Mouse (Mus musculus): ENCODE results near the gene Hao1. TPM values are rescaled to one million over a fixed set of nuclear protein-coding genes. Genes with fewer than 3 reads are reported as not detected.

Hao1 gene
- polyA plus RNA-seq, 1 experiment = 0.04 TPM

GRCm38 (mm10) chr2:134462321-134462720, 91.8 kb downstream of the Hao1 start:
- no peak for DNase-seq (ENCODE audit: low read depth)
- TF ChIP-seq CTCF (IDR thresholded peaks at IDR 0.05; ENCODE audit: borderline replicate concordance, extremely low read depth, insufficient read depth, insufficient read length) (no peak), POLR2A (IDR thresholded peaks at IDR 0.05; ENCODE audit: borderline replicate concordance, extremely low read depth, insufficient read depth, insufficient read length, poor library complexity, severe bottlenecking) (no peak)

- DNase-seq (ENCODE audit: low read depth) = no peak
- TF ChIP-seq POLR2A (IDR thresholded peaks at IDR 0.05; ENCODE audit: borderline replicate concordance, extremely low read depth, insufficient read depth, insufficient read length, poor library complexity, severe bottlenecking) (no peak), CTCF (IDR thresholded peaks at IDR 0.05; ENCODE audit: borderline replicate concordance, extremely low read depth, insufficient read depth, insufficient read length) (no peak)
Measured at GRCm38 (mm10) chr2:134460831-134461230, 93.3 kb downstream of the Hao1 start.

- DNase-seq (ENCODE audit: low read depth) = peak; percentile 80
- TF ChIP-seq POLR2A (IDR thresholded peaks at IDR 0.05; ENCODE audit: borderline replicate concordance, extremely low read depth, insufficient read depth, insufficient read length, poor library complexity, severe bottlenecking) (no peak), CTCF (IDR thresholded peaks at IDR 0.05; ENCODE audit: borderline replicate concordance, extremely low read depth, insufficient read depth, insufficient read length) (no peak)
Measured at GRCm38 (mm10) chr2:134456065-134456505, 98.1 kb downstream of the Hao1 start.

- peak; percentile 37 for DNase-seq (ENCODE audit: low read depth)
- TF ChIP-seq CTCF (IDR thresholded peaks at IDR 0.05; ENCODE audit: borderline replicate concordance, extremely low read depth, insufficient read depth, insufficient read length) = no peak
Measured at GRCm38 (mm10) chr2:134452748-134453147, 101.4 kb downstream of the Hao1 start.

GRCm38 (mm10) chr2:134450976-134451375, 103.2 kb downstream of the Hao1 start:
- no peak for DNase-seq (ENCODE audit: low read depth)

More at GRCm38 (mm10) chr2:134450976-134451375, 103.2 kb downstream of the Hao1 start:
- no peak for TF ChIP-seq POLR2A (IDR thresholded peaks at IDR 0.05; ENCODE audit: borderline replicate concordance, extremely low read depth, insufficient read depth, insufficient read length, poor library complexity, severe bottlenecking)
- TF ChIP-seq CTCF (IDR thresholded peaks at IDR 0.05; ENCODE audit: borderline replicate concordance, extremely low read depth, insufficient read depth, insufficient read length) = no peak

Other genes starting within 250 kb of the Hao1 start
- 37.6 and 66.9 TPM in 2 replicates for gene Tmx4, start 89.8 kb upstream of the Hao1 start, polyA plus RNA-seq (2012; rRNA removed)
- gene Plcb1, start 231.7 kb upstream of the Hao1 start, polyA plus RNA-seq (2012; rRNA removed) = 8.5 and 15.2 TPM in 2 replicates

All from brain, embryonic 14.5 days (tissue).